Mouse (Mus musculus): ENCODE measurements around the gene Igfbpl1.

Gene Igfbpl1

DNA sequence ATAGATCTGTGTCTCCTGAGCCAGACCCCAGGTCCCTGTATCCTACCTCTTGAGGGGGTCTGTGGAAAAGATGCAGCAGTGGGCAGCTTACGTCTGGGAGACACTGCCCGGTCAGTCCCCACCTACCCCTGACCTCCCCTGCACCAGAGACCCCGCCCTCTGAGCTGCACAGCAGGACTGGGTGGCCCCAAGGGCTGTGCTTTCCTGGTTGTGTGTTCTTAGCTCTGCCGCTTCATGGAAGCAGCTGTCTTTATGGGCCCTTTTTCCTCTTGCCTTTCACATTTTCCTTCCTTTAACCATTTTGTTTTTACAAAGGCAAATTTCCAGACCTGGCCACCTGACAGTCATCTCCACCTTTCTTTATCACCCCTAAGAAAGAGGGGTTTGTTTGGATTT lies 56.1 kb downstream of the Igfbpl1 start:
- DNase-seq (ENCODE audit: low read depth) = no peak

DNA sequence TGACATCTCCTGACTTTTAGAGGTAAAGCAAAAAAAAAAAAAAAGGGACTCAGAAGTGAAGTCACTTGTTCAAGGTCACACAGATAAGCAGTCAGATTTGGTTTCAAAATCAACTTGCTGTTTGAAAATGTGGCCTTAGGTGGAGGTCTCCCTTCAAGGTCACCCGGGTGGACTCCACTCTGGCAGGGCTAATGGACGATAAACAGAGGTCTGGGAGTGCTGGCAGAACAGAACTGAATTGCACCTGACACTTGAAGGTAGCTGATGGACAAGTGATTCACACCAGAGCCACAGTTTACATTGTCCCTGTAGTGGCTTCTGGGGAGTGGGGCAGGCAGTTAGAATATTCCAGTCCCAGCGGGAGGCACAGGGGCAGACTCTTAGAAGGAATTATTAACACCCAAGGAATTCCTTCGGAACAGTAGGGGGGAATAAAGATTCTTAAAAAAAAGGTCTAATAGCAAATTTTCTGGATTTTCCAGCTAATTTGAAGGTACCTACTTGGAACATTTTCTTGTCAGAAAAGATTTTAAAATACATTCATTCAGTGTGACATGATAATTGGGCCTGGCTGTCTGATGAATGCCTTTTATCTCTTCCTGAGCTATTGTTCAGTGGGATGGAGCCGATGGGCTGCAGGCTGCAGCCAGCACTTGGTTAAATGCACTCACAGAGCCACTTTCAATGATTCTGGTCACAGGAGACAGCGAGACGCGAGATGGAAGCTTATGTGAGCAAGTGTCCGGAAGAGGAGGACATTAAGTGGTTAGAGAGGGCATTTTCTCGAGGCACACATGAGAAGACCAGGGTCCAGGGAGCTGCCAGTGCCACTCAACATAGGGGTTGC lies 56.7 kb downstream of the Igfbpl1 start:
- DNase-seq (ENCODE audit: low read depth) = no peak

DNA sequence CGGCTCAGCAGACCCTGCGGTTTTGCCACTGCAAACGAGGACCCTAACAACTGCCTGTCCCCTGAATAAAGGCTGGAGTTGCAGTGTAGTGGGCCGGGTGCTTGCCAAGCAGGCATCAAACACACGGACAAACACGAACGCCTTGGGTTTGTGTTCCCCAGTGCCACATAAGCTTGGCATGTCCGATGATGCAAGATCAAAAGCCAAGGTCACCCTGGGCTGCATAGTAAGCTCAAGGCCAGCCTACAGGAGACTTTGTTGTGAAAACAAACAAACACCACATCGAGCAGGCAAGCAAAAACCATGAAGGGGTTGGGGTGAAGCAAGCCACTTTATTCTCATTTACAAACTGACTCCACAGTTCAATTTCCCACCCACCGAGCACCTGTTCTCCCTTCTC lies 57.6 kb downstream of the Igfbpl1 start:
- no peak for DNase-seq (ENCODE audit: low read depth)

DNA sequence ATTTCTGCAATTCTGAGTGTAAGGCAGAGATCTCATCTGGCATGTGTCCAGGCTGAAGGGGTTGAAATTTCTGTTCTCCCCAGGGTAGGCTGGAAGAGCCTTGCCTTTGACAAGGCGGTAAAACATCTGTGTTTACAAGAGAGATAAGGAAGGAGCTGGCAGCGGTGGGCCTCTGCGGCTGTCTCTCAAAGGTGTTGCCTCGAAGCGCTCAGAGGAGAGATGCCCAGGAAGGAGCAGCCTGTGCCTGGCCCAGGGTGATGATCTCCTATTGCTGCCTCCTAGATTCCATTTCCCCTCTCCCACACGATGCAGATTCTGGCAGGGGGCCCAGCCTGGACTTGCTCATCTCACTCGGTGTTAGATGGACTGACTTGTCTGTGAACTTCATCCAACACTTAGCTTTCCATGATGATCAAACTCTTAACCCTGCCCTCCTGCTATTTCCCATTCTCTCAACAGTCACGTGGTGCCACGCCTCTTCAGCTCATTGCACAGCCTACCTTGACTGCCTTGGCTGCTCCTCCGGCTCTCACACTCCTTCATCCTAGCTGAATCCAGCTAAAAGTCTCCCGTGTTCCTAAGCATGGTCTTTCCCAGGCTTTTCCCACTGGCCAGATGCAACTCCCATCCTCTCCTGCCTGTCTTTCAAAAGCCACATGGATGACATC lies 58.7 kb downstream of the Igfbpl1 start:
- DNase-seq (ENCODE audit: low read depth) = no peak

DNA sequence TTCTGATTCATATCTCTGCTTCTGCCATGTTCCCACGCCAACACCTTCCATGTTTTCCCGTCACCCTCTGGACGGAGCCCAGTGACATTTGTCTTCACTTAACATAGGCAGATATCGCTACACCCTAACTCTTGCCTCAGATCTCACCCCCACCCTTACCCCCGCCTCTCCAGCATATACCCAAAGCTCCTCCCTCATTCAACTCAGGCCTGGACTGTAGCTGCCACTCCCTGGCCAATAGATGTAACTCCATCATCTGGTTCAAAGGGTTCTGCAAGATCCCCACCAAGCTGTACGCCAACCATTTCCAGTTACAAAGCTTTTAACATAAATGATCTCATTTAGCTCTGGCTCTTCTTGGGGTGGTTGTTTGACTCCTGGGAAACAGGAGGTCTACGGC lies 59.9 kb downstream of the Igfbpl1 start:
- DNase-seq (ENCODE audit: low read depth) = no peak

DNA sequence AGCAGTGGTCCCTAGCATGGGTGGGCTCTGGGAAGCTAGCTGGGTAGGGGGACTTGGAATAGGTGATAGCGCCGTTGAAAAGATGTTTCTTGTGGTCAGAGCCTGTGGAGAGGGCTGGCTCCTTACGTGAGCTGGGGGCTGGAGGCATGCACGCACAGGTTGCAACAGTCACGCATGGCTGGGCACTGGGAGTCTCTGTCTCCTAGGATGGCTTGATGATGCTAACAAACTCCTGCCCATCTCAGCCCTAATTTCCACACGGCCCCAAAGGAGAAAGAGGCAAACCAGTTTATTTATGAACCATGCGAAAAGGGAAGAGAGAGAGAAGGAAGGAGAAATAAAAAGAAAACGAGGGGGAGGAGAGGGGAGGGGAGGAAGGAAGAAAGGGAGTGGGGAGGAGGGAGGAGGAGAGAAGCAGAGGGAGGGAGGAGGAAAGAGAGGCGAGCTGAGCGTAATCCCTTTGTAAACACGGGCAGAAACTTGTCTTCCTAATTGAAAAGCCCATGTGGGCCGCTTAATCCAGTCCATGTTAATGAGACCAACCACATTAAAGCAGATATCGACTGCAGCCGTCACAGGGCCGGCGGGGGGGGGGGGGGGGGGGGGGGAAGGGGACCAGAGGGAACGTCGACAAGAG lies 61.0 kb downstream of the Igfbpl1 start:
- DNase-seq (ENCODE audit: low read depth) = no peak

DNA sequence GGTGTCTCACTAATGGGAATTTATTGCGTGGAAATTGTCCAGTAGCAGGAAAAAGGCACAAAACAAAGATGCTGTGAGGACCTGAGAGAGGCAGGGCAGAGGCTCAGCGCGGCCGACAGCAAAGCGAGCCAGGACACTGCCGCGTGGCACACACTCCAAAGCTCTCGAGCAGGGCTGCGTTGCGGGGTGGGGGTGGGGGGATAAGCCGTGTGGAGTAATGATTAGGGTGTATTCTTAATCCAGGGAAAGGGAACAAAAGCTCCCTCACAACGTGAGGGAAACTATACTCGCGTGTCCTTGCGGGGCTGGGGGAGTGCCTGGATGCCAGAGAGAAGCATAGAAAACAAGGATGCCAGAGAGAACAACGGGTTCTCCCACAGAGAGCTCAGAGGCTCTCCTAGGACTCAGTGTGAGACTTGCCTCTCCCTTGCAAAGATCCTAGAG lies 61.6 kb downstream of the Igfbpl1 start:
- no peak for DNase-seq (ENCODE audit: low read depth)

DNA sequence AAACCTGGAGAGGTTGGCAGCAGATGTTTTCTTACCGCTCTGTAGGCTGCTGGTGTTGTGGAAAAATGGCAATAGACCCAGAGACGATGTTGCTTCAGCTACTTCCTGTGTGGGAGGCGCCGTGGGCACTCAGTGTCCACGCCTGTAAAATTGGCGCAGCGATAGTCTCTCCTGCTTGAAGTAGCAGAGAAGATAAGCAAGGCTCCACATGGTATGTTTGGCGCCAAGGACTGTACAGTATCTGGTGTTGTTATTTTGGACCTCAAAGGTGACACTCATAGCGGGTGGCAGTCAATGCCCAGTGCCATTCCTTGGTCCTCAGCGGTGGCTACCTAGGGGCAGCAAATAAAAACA lies 62.6 kb downstream of the Igfbpl1 start:
- no peak for DNase-seq (ENCODE audit: low read depth)

DNA sequence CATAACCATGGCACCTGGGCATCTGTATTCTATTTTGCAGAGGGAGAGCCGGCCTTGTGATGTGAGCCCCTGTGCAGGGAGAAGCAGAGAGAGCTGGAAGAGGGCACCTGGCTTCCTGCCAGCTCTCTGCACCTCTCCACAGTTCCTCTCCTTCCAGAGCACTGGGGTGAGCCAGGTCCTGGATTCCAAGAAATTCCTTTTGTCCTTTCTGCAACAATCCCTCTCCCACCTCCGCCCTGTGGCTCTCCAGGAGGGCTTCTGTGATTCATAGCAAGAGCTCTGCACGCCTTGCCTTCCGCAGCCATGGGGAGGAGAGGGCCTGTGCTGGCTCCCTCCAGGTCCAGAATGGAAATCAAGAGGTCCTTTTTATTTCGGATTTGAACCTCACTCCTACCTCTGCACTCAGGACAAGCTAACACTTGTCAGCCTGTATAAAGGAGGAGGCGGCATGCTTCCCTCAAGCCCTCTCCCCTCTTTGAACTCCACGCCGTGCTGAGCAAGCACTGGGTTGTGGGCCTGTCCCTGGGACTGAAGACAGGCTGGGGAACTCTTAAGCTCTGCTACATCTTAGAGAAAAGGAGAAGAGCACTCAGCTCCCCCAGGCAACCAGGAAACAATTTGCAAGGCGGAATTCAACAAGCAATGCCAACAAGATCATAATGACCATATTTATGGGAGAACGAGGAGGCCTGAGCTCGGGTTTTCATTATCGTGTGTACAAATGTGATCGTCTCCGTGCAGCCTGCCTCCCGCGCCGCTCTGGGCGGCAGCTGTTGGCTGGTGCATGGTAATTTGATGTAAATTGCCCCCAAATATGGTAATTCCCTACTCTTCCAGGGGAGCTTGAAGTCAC lies 63.2 kb downstream of the Igfbpl1 start:
- no peak for DNase-seq (ENCODE audit: low read depth)

DNA sequence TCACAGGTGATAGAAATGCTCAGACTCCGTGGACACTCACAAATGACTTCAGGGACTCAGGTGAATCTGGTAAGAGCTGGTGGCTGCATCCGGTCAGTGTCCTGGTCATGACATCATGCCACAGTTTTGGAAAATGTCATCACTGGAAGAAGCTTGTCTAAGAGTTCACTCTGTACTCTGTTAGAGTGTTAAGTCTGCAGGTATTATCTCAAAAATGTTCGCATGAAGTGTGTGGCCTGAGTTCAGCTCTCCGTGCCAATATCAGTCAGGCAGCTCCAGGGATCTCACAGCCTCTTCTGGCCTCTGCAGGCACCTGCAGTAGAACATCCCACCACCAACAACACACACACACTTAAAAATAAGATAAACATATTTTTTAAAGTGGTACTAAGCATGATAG lies 64.1 kb downstream of the Igfbpl1 start:
- no peak for DNase-seq (ENCODE audit: low read depth)

Measured in c-Kit-positive CD71-positive TER-119-negative erythroid progenitor cells, embryonic 14.5 days (primary cell).